Mouse (Mus musculus) hindbrain, embryonic 12.5 days (tissue): ENCODE measurements around the gene Lias. TPM values are rescaled to one million over a fixed set of nuclear protein-coding genes. Genes with fewer than 3 reads are reported as not detected.
A peak's percentile ranks its signal among the peaks of the same experiment; 100 is the strongest.

ENCODE experiments used
- ATAC-seq: fragments of 200-750 bp; cut with Nextera tagmentation; 2 replicates; pipeline ENCODE4 v1.8.0; 2017; ENCODE audit warnings: moderate TSS enrichment; ENCODE audit not compliant: low FRiP score
- H3K27ac ChIP-seq: fragments of 300-500 bp; sonication (generic); 2 replicates; pipeline ENCODE4 v1.5.1; 2016; ENCODE audit warnings: mild to moderate bottlenecking
- H3K27me3 ChIP-seq: fragments of 300-500 bp; sonication (generic); 2 replicates; pipeline ENCODE4 v1.6.1; 2016; ENCODE audit warnings: mild to moderate bottlenecking
- H3K36me3 ChIP-seq: fragments of 300-500 bp; sonication (generic); 2 replicates; pipeline ENCODE4 v1.6.1; 2016; ENCODE audit warnings: mild to moderate bottlenecking
- H3K4me1 ChIP-seq: fragments of 300-500 bp; sonication (generic); 2 replicates; pipeline ENCODE4 v1.6.1; 2016
- H3K4me2 ChIP-seq: fragments of 300-500 bp; sonication (generic); replicated peaks from 2 replicates; pipeline ENCODE4 v1.6.1; 2016; ENCODE audit warnings: mild to moderate bottlenecking
- H3K4me3 ChIP-seq: fragments of 300-500 bp; sonication (generic); 2 replicates; pipeline ENCODE4 v1.5.1; 2016; ENCODE audit warnings: mild to moderate bottlenecking
- H3K9ac ChIP-seq: fragments of 300-500 bp; sonication (generic); 2 replicates; pipeline ENCODE4 v1.6.1; 2016; ENCODE audit warnings: mild to moderate bottlenecking, moderate library complexity
- H3K9me3 ChIP-seq: fragments of 300-500 bp; sonication (generic); replicated peaks from 2 replicates; pipeline ENCODE4 v1.6.1; 2016; ENCODE audit warnings: mild to moderate bottlenecking
- WGBS: fragments of 180-500 bp; shearing (Covaris S2); methylation state at CpG from one replicate; pipeline ENCODE4 v1.1.7; 2016; 5-methylcytosine and 5-hydroxymethylcytosine counted together
- polyA plus RNA-seq: library from polyadenylated mRNA; unstranded; fragments of >200 nt; fragmentation: Nextera tagmentation; extraction: Ambion mirVana; gene quantifications from 2 replicates; pipeline ENCODE4 v1.2.1, GENCODE M21; 2016

Lias gene
- polyA plus RNA-seq, 1 experiment from 2014 or later = 58.3 TPM

DNA sequence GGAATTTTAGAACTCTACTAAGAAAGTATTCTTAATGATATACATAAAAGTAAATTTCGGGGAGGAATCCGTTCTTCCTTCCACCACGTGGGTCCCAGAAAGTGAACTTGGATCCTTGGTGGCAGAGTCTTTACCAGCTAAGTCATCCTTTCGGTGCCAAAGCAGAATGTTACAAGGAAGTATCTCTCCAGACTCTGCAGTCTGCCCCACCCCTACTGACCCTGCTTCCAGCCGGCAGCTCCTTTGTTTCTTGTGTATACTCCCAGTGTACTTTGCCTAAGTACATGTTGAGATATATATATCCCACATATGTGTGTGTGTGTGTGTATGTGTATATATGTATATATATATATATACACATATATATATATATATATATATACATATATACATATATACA, 38.1 kb downstream of the Lias start:
- H3K4me2 ChIP-seq = no peak overlapping the region
- ATAC-seq = no peak
- H3K9me3 ChIP-seq = no peaks in the 10 kb centered on the region
- H3K4me1 ChIP-seq = peaks cover 5% of the 10 kb centered on the region; the same call in 1 of the 2 replicates
- H3K36me3 ChIP-seq = peaks cover 20% of the 10 kb centered on the region
- H3K27ac ChIP-seq = no peak overlapping the region
- H3K4me3 ChIP-seq = no peak overlapping the region
- 89% methylated on average over 5 of the region's 5 CpGs for WGBS
- no peaks in the 10 kb centered on the region for H3K27me3 ChIP-seq
- H3K9ac ChIP-seq = no peak overlapping the region

DNA sequence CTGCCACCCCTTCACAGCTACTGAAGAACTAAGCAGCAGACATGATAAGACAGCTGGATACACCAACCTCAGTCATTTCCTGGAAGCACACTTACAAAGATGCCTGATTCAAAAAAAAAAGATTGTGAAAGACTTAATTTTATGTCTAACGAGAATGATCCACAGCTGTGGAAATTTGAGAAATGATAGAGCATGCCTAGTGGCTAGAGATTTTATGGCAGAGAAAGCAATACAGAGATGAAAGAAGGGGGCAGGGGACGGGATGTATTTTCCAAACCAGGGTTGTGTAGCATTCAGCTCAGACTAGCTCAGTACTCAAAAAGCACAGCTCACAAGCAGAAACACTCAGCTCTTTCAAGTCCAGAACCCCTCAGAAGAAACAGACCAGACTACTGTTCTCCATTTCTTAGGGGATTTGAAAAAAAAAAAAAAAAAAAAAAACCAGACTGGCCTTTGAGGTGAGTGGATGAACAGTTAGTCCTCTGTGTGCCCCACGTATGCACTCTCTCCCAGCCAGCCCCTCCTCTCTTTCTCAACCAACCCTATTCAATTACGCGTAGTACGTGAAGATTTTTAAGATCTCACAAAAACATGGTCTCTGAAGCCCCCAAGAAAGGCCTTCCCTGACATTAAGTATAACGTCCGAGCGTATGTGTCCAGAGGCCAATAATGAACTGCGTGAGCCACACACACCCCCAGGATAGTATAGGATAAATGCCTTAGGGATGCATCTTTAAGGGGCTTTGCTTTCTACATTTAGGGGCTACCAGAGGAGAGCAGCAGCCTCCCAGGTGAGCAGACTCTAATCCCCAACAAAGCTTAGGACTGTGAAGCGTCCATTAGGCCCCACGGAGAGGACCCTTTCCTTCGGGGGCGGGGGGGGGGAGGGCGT, 43.4 kb downstream of the Lias start:
- Histone ChIP-seq H3K27me3 (no peaks in the 10 kb centered on the region), H3K4me2 (peak overlapping the region; percentile 67), H3K27ac (peak overlapping the region; percentile 72), H3K9ac (peak overlapping the region; percentile 89), H3K4me1 (peaks cover 13% of the 10 kb centered on the region; the same call in 1 of the 2 replicates), H3K4me3 (peak overlapping the region; percentile 78), H3K9me3 (no peaks in the 10 kb centered on the region), H3K36me3 (peaks cover 4% of the 10 kb centered on the region; the same call in 1 of the 2 replicates)
- no peak for ATAC-seq
- WGBS = 5% methylated on average over 15 of the region's 15 CpGs

DNA sequence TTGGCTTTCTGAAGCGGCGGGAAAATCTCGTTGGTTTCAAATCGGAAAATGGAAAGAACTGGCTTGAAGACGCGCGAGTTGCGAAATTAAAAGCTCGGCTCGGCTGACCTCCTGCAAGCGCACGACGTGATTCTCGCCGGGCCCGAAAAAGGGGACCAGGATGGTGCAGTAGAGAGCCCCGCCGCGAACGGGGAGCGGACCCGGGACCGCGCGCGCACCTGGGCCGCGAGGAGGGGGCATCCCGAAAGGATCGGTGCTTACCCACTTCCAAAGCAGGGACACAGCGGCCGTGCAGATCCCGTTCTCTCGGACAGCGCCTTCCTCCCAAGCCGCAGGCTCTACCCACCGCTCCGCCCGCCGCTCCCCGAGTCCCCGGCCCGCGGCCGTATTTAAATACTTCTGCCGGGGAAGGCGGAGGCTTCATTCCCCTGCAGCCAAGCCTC, 44.1 kb downstream of the Lias start:
- Histone ChIP-seq H3K9me3 (no peaks in the 10 kb centered on the region), H3K36me3 (peaks cover under 1% of the 10 kb centered on the region; the same call in 1 of the 2 replicates), H3K4me3 (peak overlapping the region; percentile 78), H3K4me1 (peaks cover 13% of the 10 kb centered on the region; the same call in 1 of the 2 replicates), H3K9ac (peak overlapping the region; percentile 89), H3K4me2 (peak overlapping the region; percentile 67), H3K27ac (peak overlapping the region; percentile 72), H3K27me3 (no peaks in the 10 kb centered on the region)
- WGBS = 0% methylated on average over 42 of the region's 47 CpGs
- ATAC-seq = peak; percentile 84

DNA sequence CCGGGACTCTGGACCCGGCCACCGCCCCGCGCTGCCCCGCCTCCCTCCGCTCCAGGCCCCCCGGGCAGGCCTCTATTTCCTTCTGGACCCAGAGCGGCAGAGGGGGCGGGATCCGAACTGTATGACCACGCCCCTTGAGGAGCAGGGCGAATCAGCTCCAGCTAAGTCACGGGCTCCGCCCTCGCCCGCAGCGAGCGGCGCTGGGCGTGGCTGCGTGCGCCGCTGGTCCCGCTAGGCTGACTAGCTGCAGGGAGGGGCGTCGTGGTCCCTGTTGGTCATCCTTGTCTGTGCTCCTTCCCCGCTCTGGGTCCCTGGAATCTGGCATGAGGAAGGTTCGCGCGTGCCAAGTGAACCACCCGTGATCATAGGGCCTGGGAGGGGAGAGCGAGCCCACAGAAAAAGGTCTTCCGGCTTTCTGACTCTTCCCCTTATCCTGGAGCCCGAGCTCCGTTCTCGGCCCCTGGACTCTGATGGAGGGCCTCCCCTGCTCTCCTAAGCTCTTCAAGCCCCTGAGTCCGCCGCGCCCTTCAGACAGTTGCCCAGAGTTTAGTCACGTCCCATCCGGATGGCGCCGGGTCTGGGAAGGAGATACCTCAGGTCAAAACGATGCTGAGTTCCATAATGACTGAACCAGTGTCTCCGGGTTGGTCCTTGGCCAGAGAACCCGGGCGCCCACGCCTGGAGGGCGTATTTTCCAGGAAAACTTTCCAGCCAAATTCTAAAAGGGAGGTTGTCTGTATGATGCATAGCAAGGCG, 44.7 kb downstream of the Lias start, which contains the start of gene Ugdh:
TSS of gene Ugdh (minus strand) at position 144 of the 756 bp plus-strand sequence.
- H3K27me3 ChIP-seq = no peaks in the 10 kb centered on the region
- peak; percentile 99 for ATAC-seq
- WGBS = under 1% methylated on average over 51 of the region's 51 CpGs
- H3K27ac ChIP-seq = peak within 1 kb of the TSS; percentile 72
- H3K9me3 ChIP-seq = no peaks in the 10 kb centered on the region
- peak within 1 kb of the TSS; percentile 67 for H3K4me2 ChIP-seq
- no peaks in the 10 kb centered on the region for H3K36me3 ChIP-seq
- peaks cover 13% of the 10 kb centered on the region; the same call in 1 of the 2 replicates for H3K4me1 ChIP-seq
- H3K9ac ChIP-seq = peak within 1 kb of the TSS; percentile 89
- peak within 1 kb of the TSS; percentile 78 for H3K4me3 ChIP-seq

DNA sequence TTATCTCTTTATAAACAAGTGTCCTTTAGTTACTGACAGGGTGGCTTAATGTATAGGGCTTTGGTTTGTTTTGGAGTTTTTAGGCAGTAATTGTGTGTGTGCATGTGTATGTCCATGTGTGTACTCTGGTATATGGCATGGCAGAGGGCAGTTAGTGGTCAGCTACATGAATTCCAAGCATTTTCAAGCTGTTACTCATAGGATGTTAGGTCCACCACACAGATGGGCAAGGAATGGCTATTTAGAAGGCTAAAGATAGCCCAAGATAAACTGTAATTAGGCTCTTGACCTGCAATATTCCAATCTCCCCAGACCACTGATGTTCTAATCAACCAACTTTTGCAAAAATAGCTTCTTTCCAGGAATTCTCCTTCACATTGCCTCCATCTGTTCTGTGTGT, 46.7 kb downstream of the Lias start:
- Histone ChIP-seq H3K36me3 (no peaks in the 10 kb centered on the region), H3K4me3 (no peak overlapping the region), H3K4me2 (no peak overlapping the region), H3K9ac (no peak overlapping the region), H3K4me1 (peaks cover 13% of the 10 kb centered on the region; the same call in 1 of the 2 replicates), H3K27me3 (no peaks in the 10 kb centered on the region), H3K27ac (no peak overlapping the region), H3K9me3 (no peaks in the 10 kb centered on the region)
- no peak for ATAC-seq

DNA sequence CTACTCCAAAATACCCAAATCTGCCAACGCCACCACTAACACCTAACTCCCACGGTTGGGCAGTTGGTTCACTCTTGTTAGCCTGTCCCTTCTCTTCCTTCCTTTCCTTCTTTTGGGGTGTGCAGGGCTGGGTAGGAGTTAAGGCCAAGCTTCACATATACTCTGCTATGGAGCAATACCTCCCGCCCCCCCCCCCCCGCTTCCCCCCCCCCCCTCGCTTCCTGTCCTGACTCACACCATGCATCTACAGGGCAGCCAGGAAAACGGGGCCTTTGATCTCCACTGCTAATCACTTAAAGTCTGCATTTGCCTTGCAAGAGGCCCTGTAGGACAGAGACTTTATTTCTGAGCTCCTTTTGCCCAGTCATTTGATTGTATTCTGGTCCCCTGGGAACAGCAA, 53.7 kb downstream of the Lias start:
- no peak overlapping the region for H3K4me2 ChIP-seq
- ATAC-seq = no peak
- H3K9ac ChIP-seq = no peak overlapping the region
- H3K4me1 ChIP-seq = no peaks in the 10 kb centered on the region
- no peak overlapping the region for H3K4me3 ChIP-seq
- WGBS = 62% methylated on average over 5 of the region's 6 CpGs
- no peak overlapping the region for H3K27ac ChIP-seq
- H3K9me3 ChIP-seq = no peaks in the 10 kb centered on the region
- no peaks in the 10 kb centered on the region for H3K27me3 ChIP-seq
- H3K36me3 ChIP-seq = peaks cover 12% of the 10 kb centered on the region

DNA sequence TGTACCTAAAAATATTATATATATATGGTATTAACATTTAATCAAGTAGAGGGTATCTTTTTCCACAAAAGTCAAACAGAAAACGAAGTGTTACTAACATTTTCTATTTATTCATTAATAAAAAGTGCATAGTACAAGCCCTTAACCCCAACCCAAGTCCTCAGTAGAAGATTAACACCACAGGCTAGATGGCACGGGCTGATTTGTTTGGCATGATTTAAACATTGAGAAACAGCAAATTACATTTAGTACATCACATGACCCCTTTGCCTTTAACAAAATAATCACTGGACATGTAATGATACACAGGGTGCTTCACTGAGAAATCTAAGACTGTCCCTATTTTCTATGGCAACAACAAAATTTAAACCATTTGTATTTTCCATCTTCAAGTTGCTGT, 55.5 kb downstream of the Lias start:
- H3K9me3 ChIP-seq = no peaks in the 10 kb centered on the region
- WGBS = 85% methylated on average over 2 of the region's 2 CpGs
- no peak overlapping the region for H3K9ac ChIP-seq
- no peak for ATAC-seq
- H3K4me3 ChIP-seq = no peak overlapping the region
- no peak overlapping the region for H3K4me2 ChIP-seq
- no peak overlapping the region for H3K27ac ChIP-seq
- no peaks in the 10 kb centered on the region for H3K4me1 ChIP-seq
- no peaks in the 10 kb centered on the region for H3K27me3 ChIP-seq
- peaks cover 18% of the 10 kb centered on the region for H3K36me3 ChIP-seq

DNA sequence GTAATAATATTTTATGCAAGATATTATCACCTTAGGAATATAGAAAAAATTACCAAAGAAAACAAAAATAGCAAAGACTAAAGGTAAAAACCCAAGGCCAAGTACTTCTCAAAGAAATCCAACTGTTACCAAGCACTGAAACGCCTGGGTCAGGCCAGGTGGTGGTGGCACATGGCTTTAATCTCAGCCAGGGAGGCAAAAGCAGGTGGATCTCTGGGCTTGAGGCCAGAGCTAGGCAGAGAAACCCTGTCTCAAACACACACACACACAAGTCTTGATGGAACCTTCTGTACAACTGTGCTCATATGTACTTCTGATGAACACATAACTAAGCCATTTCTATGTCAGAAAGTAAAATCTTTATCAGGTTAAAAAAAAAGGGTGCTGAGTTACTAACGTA, 56.5 kb downstream of the Lias start:
- WGBS = 77% methylated on average over 2 of the region's 2 CpGs
- Histone ChIP-seq H3K4me3 (no peak overlapping the region), H3K36me3 (peaks cover 23% of the 10 kb centered on the region), H3K4me2 (no peak overlapping the region), H3K27me3 (no peaks in the 10 kb centered on the region), H3K27ac (no peak overlapping the region), H3K9me3 (no peaks in the 10 kb centered on the region), H3K9ac (no peak overlapping the region), H3K4me1 (no peaks in the 10 kb centered on the region)
- ATAC-seq = no peak

DNA sequence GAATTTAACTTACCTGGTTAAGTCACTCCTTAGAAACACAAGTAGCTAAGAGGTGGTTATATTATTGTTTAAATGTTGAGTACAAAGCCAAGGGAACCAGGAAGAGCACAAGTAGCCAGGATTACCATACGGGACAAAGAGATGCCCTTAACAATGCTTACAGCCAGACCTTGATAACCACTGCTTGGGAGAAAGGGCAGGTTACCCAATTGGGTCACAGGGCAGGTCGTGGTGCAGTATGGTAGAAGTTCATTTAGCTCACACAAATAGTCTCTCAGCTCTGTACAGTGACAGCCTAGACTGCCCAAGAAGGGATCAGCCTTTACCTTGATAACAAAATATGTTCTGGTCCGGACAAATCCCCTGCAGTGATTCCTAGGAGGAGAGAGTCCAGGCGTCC, 57.6 kb downstream of the Lias start:
- Histone ChIP-seq H3K9me3 (no peaks in the 10 kb centered on the region), H3K9ac (no peak overlapping the region), H3K4me3 (no peak overlapping the region), H3K36me3 (peaks cover 23% of the 10 kb centered on the region), H3K4me1 (no peaks in the 10 kb centered on the region), H3K27ac (no peak overlapping the region), H3K27me3 (no peaks in the 10 kb centered on the region), H3K4me2 (no peak overlapping the region)
- ATAC-seq = no peak
- WGBS = 79% methylated on average over 4 of the region's 4 CpGs

DNA sequence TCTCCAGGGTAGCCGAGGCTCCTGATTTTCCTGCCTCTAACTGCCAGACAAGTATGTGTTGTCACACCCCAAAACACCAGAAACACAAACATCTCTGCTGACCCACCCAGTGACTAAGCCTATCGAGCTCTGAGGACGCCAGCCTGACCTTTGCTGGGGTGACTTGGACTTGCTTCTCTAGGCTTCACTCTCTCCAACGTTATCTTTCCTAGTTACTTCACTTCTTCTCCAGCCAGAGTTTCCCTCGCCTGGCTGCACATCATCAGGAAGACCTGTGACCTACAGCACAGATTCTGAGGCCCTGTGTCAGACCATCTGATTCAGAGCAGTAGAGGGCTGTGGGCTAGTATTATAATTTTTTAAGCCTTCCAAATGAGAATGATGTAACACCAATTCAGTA, 63.5 kb downstream of the Lias start:
- Histone ChIP-seq H3K4me3 (no peak overlapping the region), H3K4me2 (no peak overlapping the region), H3K27me3 (no peaks in the 10 kb centered on the region), H3K36me3 (peaks cover 26% of the 10 kb centered on the region), H3K9ac (no peak overlapping the region), H3K4me1 (no peaks in the 10 kb centered on the region), H3K9me3 (no peaks in the 10 kb centered on the region), H3K27ac (no peak overlapping the region)
- ATAC-seq = no peak
- WGBS = 77% methylated on average over 5 of the region's 5 CpGs

DNA sequence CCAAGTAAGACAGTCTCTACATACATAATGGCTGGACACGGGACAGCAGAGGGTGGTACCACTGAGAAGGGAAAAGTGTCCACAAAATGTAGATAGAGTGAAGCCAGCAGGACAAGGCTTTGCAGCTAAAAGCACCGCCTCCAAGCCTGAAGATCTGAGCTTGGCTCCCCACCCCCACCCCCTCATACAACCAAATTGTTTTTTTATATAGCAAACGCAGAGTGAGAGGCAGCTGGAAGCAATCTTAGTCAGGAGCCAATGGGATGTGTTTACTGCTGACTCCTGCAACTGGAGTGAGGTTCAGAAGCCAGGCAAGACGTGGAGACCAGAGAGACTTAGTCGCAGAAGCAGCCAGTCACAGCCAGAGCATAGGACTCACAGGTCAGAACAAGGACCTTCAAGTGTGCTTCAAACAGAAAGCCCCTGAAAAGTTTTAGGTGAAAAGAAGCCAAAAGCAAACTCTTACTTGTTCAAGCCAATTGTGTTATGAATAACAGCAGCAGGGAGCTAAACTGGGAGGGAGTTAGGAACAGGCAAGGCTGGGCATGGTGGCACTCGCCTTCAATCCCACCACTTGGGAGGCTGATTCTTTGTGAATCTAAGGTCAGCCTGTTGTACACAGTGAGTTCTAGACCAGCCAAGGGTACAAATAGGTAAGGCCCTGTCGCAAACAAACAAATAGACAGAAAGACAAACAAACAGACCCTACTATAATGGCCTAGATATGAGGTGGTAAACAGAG, 66.0 kb downstream of the Lias start:
- no peaks in the 10 kb centered on the region for H3K27me3 ChIP-seq
- no peak overlapping the region for H3K27ac ChIP-seq
- no peaks in the 10 kb centered on the region for H3K9me3 ChIP-seq
- H3K4me2 ChIP-seq = no peak overlapping the region
- H3K4me1 ChIP-seq = no peaks in the 10 kb centered on the region
- H3K4me3 ChIP-seq = no peak overlapping the region
- no peak overlapping the region for H3K9ac ChIP-seq
- 65% methylated on average over 7 of the region's 7 CpGs for WGBS
- peaks cover 25% of the 10 kb centered on the region for H3K36me3 ChIP-seq
- no peak for ATAC-seq

DNA sequence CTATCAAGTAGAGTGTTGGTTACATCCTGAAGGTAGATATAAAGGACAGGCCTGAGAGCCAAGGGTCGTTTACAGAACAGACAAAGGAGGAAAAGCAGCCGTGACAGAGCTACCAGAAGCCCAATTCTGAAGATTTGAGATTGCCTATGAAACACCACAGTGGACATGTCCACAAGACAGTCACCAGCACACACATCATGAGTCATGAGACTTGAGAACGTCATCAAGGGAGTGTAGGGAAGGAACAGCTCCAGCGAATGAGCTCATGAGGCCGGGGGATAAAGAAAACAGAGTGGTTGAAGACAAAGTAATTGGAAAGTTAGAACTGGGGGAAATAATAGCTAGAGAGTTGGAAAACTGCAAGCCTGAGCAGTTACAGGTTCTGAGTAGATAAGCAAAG, 66.5 kb downstream of the Lias start:
- H3K4me1 ChIP-seq = no peaks in the 10 kb centered on the region
- no peak overlapping the region for H3K4me3 ChIP-seq
- no peaks in the 10 kb centered on the region for H3K27me3 ChIP-seq
- H3K4me2 ChIP-seq = no peak overlapping the region
- no peak overlapping the region for H3K9ac ChIP-seq
- H3K36me3 ChIP-seq = peaks cover 21% of the 10 kb centered on the region
- 79% methylated on average over 5 of the region's 5 CpGs for WGBS
- H3K27ac ChIP-seq = no peak overlapping the region
- no peak for ATAC-seq
- no peaks in the 10 kb centered on the region for H3K9me3 ChIP-seq
